Mouse (Mus musculus) duodenum, adult 2 months (tissue): ENCODE results near the gene Gm12887. TPM values are rescaled to one million over a fixed set of nuclear protein-coding genes. Genes with fewer than 3 reads are reported as not detected.

ENCODE experiments used
- polyA plus RNA-seq: library from polyadenylated mRNA; depleted of rRNA; stranded (reverse); fragments of >200 nt; gene quantifications from 2 replicates; pipeline ENCODE4 v1.2.3, GENCODE M21; 2012; ENCODE audit warnings: low replicate concordance; rRNA removed

The Gm12887 gene
- polyA plus RNA-seq, result not detected in 2 replicates

GRCm38 (mm10) chr4:121622003-121622402 lies at the start of gene Gm12887:
Gene Gm12887 (minus strand): TSS chr4:121622103.

Other genes starting within 250 kb of the Gm12887 start
- not detected in 2 replicates for gene Gm12886, start 199.0 kb downstream of the Gm12887 start, polyA plus RNA-seq